Mouse (Mus musculus): ENCODE data around the gene Mfsd2b.
"Not testable (repeated sequence)": the region's sequence is repeated elsewhere in the genome, so short reads cannot be mapped to it uniquely, and the experiment has no call there.

Gene Mfsd2b

DNA sequence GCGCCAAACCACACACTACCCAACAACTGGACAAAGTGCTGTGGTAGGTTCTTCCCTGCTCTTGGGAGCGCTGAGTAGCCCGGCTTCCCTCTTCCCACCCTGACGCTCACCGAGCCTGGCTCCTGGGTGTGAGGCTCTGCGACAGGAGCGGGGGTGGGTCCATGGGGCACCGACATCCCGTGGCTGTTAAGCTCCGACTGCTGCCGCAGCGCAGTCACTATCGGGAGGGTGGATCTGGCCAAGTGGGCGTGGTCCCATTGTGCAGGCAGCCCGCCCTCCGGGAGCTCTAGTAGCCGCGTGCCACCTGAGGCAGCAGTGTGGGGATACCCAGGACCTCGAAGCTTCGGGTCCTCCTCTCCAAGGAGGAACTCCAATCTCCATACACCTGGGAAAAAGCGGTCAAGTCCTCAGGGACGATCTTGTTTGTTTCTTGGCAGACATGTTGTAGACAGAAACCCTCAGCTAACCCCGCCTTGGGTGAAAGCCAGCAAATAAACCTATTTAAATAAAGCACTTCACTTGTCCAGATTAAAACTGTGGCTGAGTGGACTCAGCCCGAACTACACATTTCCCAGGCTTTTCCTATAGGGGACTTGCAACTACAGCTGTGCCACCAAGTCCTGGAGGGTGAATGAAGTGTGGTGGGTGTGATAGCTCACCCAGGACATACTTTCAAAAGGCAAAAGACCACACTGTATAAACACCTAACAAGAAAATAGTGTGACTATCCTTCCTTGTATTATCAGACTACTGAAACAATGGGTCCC, at the start of gene Mfsd2b:
TSS of gene Mfsd2b (minus strand) at position 199 of the 767 bp plus-strand sequence.
- in situ Hi-C loops (cut with MboI; ENCODE audit: unreplicated experiment in 2 of 2) = no loop called here

DNA sequence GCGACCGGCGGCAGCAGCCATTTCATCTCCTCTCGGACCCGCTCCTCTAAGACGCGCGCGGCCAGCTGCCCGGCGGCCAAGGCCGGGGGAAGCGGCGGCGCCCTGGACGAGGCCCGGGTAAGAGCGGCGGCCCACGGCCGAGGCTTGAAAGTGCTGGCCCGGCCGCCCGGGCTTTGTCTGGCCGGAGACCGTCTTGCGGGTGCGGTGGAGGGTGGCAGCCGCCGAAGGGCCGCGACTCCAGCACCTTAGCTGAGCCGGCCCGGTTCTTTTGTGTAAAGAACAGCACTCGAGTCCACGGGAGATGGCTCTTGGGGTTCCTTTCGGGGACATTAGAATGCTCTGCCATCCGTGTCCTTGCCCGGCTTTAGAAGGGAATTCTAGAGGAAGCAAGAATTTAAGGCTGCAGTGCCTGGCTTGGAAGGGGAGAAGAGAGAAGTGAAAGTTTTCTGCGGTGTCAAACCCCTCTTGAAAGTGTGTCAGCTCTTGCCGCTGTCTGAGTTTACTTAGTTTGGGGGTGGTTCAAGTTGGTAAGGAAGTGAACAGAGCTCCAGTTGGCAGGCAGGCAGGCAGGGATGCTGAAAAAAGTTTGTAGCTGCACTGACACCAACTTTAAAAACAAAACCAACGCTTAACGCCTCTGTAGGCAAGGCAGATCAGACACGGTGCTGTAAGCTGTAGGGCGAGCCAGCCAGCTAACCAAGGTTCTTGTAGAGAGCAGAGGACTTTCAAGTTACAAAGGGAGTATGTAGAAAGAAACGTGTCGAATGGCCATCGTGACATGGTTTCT, 43.8 kb upstream of the Mfsd2b start:
- in situ Hi-C loops (cut with MboI; ENCODE audit: unreplicated experiment in 2 of 2) = no loop called here

DNA sequence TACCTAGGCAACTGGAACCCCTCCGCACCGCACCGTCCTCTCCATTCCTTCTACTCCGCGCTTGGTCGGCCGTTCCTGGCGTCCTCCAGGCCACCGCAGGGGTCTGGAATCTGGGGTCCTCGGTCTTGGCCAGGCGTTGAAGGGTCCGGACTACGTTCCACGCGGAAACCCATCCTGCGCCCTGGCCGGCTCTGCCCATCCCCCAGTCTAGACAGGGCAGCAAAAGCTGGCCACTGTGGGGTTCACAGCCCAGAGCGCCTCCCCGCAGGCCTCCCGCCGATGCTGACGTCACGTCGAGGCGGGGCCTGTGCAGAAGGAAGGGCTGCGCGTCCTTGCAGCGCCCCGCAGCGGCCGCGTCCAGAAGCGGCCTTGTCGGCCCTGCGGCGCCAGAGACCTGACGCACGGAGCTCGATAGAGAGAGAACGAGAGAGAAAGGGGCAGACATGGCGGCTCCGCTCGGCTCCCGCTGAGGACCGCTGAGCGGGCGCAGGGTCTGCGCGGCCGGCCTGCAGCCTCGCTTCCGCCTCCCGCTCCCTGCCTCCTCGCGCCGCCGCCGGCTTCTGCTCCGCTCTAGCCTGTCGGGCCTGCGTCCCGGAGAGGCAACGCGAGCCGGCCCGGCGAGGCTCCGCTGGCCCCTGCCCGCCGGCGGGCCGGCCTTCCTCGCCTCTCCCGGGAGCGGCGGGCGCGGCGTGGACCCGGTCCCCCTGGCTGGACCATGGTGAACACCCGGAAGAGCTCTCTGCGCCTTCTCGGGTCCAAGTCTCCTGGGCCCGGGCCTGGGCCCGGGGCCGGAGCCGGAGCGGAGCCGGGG, 43.0 kb upstream of the Mfsd2b start, which contains the start of gene Atad2b:
TSS of gene Atad2b (plus strand) at position 360 of the 811 bp plus-strand sequence.
- in situ Hi-C loops (cut with MboI; ENCODE audit: unreplicated experiment in 2 of 2) = no loop called here

DNA sequence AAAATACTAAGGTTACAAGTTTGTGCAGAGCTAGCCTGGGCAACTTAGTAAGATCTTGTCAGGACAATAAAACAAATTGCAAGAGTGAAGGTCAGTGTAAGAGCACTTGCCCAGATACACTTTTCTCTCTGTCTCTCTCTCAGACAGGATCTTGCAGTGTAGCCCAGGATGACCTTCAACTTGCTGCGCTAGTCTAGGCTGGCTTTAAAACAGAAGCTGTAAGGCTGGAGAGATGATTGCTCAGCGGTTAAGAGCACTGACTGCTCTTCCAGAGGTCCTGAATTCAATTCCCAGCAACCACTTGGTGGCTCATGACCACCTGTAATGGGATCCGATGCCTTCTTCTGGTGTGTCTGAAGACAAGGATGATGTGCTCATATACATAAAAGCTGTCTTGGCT, 40.8 kb upstream of the Mfsd2b start:
- in situ Hi-C loops (cut with MboI; ENCODE audit: unreplicated experiment in 2 of 2) = no loop called here

DNA sequence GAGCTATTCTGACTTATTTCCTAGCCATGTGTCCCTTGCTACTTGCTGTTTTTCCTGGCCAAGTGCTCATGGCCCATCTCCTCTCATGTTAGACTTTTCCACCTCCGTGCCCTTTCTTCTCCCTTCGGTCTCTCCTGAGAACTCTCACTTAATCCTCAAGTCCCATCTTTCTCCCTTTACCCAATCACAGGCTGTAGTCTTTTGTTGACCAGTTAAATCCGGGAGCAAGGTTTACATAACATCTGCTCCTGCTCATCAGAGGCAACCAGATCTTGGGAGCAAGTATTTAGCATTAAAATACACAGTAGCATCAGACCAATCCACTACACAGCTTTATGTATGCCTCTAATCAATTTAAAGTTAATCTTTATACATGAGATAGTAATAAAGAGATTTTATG, 40.3 kb upstream of the Mfsd2b start:
- in situ Hi-C loops (cut with MboI; ENCODE audit: unreplicated experiment in 2 of 2) = no loop called here

DNA sequence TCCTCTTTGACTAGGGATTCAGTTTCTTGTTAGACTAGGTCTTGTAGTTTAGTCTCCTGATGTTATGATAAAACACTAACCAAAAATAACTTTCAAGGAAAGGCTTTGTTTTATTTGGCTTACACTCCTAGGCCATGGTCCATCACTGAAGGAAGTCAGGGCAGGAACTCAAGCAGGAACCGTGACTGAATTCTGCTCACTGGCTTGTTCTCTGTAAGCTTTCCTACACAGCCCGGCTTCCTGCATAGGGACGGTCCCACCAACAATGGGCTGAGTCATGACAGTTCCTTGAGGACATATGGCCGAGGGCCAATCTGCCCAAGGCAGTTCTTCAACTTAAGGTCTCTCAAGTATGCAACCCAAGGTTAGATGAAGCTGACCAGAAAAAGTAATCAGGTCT, 37.6 kb upstream of the Mfsd2b start:
- in situ Hi-C loops (cut with MboI; ENCODE audit: unreplicated experiment in 2 of 2) = no loop called here

DNA sequence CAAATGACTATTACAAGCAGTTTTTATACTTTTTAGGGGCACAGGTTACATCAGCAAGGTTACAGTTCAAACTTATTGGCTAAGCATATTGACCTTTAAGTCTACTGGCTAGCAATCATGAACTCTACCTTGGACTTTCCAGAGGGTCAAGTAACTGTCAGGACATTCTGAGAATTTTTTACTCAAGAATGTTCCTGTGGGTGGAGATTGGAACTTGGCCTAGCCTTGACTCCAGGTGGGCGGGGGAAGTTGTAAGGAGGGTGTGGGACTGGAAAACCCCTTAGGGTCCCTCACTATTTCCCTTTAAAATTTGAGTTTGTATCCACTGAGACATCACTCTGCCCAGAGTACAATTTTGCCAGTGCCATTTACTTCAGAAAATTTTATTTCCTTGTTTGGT, 36.3 kb upstream of the Mfsd2b start:
- in situ Hi-C loops (cut with MboI; ENCODE audit: unreplicated experiment in 2 of 2) = not testable (repeated sequence)

DNA sequence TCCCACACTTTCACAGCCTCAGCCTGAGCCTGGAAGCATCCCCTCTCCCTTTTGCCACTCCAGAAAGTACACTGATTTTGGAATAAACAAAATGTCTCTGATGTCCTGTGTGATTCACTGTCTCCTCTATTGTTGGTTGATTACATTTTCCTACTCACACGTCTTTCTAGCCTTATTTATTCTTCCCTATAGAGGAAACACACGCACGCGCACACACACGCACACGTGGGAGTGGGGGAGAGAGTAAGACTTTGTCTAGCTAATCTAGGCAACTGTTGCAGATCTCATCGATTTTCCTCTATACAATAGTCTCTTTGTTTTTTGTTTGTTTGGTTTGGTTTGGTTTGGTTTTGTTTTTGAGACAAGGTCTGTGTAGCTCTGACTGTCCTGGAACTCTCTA, 34.2 kb upstream of the Mfsd2b start:
- in situ Hi-C loops (cut with MboI; ENCODE audit: unreplicated experiment in 2 of 2) = loop anchor here in 1 of 2 experiments (10.0 kb wide), 1 partner anchor 1334 kb away; the partner anchor contains the start of gene Dtnb

DNA sequence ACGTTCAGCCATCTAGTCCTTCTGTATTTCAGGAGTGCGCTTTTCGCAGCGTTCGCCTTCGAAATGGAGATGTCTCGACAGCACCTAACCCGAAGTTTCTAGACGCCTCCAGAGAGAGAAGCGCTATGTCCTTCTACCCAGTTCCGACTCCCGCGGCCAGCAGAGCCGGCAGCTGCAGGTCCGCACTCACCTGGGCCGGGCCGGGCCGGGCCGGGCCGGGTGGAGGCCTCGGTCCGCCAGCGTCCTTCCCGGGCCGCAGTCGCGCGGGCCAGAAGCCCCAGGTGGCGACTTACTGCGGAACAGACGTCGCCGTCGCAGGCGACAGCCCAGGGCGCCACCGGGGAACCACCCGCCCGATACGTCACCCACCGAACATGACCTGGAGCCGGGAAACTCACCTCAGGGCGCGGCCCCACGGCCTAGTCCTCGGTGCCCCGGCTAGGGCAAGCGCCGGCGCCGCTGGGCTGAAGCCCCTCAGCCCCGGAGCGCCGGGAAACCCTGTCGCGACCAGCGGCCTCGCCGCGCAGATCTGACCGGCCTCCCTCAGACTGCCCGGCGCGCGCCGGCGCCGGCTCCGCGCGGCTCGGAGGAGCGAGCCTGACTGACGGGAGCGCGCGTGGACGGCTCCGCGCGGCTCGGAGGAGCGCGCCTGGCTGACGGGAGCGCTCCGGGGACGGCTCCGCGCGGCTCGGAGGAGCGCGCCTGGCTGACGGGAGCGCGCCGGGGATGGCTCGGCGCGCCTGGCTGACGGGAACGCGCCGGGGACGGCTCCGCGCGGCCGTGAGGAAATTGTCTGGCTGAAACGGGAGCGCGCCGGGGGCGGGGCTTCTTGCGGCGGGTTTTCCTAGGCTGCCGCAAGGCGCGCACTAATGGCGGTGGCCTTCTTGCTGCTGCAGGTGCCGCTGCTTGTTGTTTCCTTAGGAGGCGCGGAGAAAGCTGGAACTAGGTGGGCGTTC, 33.1 kb upstream of the Mfsd2b start, which contains the start of gene Ubxn2a:
TSS of gene Ubxn2a (minus strand) at position 755 of the 956 bp plus-strand sequence.
- in situ Hi-C loops (cut with MboI; ENCODE audit: unreplicated experiment in 2 of 2) = loop anchor here in 1 of 2 experiments (10.0 kb wide), 1 partner anchor 1332 kb away; the partner anchor contains the start of gene Dtnb

DNA sequence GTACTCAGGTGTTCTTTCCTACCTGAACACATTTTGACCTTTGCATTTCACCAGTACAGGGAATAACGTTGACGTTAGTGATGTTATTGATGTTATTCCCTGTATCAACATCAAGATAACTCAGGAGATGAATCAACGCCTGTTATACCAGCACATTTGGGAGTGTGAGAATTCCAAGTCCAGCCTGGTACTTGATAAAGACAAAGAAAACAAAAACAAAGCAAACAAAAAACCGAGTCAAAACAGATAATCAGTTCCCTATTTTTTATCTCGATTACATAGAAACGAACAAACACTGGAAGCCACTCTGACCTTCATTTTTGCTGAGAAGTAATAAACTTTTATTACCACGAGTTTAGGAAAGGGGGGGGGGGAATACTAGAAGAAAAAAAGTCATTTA, 32.3 kb upstream of the Mfsd2b start:
- in situ Hi-C loops (cut with MboI; ENCODE audit: unreplicated experiment in 2 of 2) = loop anchor here in 1 of 2 experiments (10.0 kb wide), 1 partner anchor 1332 kb away; the partner anchor contains the start of gene Dtnb

DNA sequence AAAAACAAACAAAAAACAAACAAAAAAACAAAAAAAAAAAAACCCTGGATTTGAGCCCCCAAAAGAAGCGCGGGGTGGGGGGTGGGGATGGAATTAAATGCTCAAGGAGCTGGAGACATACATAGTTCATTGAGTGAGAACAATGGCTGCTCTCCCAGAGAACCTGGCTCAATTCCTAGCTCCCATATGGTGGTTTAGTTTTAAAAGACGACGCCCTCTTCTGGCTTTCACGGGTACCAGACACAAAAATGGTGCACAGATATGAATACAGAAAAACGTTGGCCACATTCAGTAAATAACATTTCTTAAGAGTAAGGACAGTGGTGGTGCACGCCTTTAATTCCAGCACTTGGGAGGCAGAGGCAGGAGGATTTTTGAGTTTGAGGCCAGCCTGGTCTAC, 31.8 kb upstream of the Mfsd2b start:
- in situ Hi-C loops (cut with MboI; ENCODE audit: unreplicated experiment in 2 of 2) = loop anchor here in 1 of 2 experiments (10.0 kb wide), 1 partner anchor 1331 kb away; the partner anchor contains the start of gene Dtnb

DNA sequence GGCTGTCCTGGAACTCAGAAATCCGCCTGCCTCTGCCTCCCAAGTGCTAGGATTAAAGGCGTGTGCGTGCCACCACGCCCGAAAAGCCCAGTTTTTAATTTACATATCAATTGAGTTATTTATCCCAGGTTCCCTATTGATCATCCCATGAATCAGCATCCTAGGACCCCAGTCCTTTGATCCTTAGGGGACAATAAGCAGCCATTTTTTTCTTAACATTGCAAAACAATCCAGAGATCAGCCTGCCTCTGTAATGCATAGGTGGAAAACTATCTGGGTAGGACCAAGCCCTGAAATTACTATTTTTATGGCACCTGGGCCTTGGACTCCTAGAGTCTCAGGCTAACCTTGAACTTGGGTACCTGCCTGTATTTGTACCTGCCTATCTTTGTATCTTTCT, 23.9 kb upstream of the Mfsd2b start:
- in situ Hi-C loops (cut with MboI; ENCODE audit: unreplicated experiment in 2 of 2) = no loop called here

DNA sequence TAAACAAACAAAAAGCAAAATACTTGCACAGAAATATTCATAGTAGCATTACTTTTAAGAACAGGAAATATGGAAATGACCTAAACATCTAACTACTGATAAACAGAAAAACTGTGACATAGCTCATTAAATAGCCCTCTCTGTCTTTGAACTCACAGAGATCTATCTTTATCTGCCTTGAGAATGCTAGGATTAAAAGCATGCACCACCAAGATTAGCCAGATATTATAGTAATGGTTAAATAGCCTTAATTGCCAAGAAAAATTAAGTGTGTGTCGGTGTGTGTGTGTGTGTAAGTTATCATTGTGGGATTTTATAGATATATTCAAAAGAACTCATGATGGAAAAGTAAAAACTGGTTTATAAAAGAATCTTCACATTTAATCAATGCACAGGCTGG, 15.7 kb upstream of the Mfsd2b start:
- in situ Hi-C loops (cut with MboI; ENCODE audit: unreplicated experiment in 2 of 2) = no loop called here

DNA sequence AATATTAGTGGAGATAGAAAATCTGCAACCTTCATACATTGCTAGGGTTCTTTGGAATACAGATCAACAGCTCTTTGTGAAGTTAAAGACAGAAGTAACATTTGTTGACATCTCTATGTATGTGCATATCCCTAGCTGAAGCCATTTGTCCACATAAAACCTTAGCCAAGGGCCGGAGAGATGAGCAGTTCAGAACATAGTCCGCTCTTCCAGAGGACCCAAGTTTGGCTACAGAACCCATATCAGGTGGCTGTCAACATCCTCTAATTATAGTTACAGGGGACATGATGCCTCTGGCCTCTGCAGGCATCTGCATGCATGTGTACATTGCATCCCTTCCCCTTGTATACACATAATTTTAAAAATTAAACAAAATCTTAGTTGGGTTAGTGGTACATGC, 15.1 kb upstream of the Mfsd2b start:
- in situ Hi-C loops (cut with MboI; ENCODE audit: unreplicated experiment in 2 of 2) = no loop called here

DNA sequence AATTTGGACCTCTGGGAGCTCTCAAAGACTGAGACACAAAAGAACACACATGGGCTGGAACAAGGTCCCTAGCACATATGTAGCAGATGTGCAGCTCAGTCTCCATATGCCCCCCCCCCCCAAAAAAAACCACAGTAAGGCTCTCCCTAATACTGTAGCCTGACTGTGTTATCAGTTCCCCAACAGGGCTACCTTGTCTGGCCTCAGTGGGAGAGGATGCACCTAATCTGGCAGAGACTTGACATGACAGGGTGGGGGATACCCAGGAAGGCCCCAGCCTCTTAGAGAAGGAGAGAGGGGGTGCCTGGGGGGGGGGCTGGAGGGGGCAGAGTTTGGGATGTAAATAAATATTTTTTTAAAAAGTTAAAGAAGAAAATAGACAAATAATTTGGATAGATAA, 14.6 kb upstream of the Mfsd2b start:
- in situ Hi-C loops (cut with MboI; ENCODE audit: unreplicated experiment in 2 of 2) = no loop called here

DNA sequence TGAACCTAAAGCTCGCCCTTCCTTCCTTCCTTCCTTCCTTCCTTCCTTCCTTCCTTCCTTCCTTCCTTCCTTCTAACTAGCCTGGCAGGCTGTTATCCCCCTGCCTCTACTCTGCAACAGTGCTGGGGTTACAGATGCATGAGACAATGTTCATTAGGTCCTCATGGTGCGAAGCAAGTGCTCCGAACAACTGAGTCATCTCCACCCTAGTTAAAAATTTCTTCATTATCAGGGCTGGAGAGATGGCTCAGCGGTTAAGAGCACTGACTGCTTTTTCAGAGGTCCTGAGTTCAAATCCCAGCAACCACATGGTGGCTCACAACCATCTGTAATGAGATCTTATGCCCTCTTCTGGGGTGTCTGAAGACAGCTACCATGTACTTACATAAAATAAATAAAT, 12.4 kb upstream of the Mfsd2b start:
- in situ Hi-C loops (cut with MboI; ENCODE audit: unreplicated experiment in 2 of 2) = not testable (repeated sequence)

DNA sequence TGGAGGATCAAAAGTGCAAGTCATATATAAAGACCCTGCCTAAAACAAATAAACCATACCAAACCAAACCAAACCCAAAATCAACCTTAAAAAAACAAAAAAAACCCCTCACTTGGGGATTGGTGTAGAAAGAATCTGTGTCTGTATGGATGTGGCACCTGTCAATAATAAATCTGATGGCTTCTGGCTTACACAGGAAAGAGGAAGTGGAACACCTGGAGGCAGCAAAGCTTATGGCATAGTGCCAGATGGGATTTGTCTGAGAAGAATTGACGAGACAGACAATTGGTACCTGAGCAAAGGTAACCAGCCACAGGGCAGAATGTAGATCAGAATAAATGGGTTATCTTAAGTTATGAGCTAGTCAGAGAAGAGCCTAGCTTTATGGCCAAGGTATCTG, 10.9 kb upstream of the Mfsd2b start:
- in situ Hi-C loops (cut with MboI; ENCODE audit: unreplicated experiment in 2 of 2) = no loop called here

DNA sequence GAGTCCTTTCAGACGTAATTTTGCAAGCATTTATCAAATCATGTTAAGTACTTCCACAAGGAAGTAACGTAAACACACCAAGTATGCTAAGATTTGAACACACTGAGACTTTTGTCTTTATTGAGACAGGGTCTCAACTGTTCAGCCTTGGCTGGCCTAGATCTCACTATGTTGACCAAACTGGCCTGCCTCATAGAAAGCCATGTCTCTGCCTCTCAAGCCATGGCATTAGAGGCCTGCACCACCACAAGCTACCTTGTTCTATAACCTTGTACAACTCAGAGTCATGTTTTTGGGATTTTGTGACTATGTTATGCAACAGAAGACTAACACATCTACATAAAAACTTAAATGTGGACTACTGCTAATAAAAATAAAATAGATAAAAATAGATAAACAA, 7.9 kb upstream of the Mfsd2b start:
- in situ Hi-C loops (cut with MboI; ENCODE audit: unreplicated experiment in 2 of 2) = no loop called here

DNA sequence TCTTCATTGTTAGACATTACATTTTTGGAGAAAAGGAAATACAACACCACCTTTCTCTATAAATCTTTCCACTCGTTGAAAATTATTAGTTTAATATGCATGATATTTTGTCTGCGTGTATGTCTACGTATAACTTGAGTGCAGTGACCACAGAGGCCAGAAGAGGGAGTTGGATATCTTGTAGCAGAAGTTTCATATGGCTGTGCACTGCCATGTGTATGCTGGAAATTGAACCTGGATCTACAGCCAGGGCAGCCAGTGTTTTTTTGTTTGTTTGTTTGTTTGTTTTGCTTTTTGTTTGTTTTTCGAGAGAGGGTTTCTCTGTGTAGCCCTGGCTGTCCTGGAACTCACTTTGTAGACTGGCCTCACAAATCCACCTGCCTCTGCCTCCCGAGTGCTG, 4.9 kb upstream of the Mfsd2b start:
- in situ Hi-C loops (cut with MboI; ENCODE audit: unreplicated experiment in 2 of 2) = no loop called here

Measured in v-Abl transformed pro-B cells (cell line).